Mouse (Mus musculus) spleen, adult 2 months (tissue): ENCODE data around the gene Gzmd.

ENCODE experiments used
- CTCF ChIP-seq: fragments of 200-500 bp; IDR thresholded peaks from 2 replicates; pipeline ENCODE4 v1.5.1; 2011; ENCODE audit warnings: mild to moderate bottlenecking, inconsistent platforms; ENCODE audit not compliant: insufficient read depth, insufficient read length, insufficient replicate concordance; ENCODE audit errors: extremely low read depth
- POLR2A ChIP-seq: fragments of 200-500 bp; IDR thresholded peaks from 2 replicates; pipeline ENCODE4 v1.6.1; 2011; ENCODE audit warnings: low read depth, low read length, inconsistent platforms

- TF ChIP-seq POLR2A: no peak
- no peak for TF ChIP-seq CTCF
These were observed 4.1 kb downstream of the Gzmd start for GRCm38 (mm10) chr14:56128341-56128740.
